Mouse (Mus musculus) mouse trophoblast stem cell (cell line): ENCODE data around the gene Gfer.

Experiments
- in situ Hi-C, 2 experiments: fragments of 300-500 bp; cut with MseI, MboI; formaldehyde crosslinking; loops; 2 replicates in 1 of 2; 3 replicates in 1 of 2; pipeline ENCODE4 v1.15.1; 2025

Gfer gene

DNA sequence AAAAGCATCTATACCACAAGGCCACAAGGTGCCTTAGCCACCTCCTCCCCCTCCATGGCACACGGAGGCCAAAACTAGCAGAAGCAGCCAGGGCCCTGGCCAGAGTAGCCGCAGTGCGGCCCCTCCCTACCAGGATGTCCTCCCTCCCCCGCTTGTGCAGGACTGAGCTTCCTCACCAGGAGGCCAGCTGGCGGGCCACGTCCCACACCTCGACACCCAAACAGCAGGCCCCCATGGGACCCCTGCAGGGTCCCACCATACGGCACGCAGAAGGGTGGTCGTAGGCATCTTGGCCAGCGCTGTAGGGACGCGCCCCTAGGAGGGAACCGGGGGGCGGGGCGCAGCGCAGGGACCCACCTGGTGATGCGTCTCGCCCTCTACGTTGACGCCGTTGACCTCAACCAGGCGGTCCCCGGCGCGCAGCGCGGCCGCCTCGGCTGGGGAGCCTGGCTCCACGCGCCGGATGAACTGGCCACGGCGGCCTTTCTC lies 46.3 kb downstream of the Gfer start:
- in situ Hi-C loops, result loop anchor here in 1 of 2 experiments (10.0 kb wide), 1 partner anchor 105 kb away; the partner anchor contains the start of gene Pkd1

DNA sequence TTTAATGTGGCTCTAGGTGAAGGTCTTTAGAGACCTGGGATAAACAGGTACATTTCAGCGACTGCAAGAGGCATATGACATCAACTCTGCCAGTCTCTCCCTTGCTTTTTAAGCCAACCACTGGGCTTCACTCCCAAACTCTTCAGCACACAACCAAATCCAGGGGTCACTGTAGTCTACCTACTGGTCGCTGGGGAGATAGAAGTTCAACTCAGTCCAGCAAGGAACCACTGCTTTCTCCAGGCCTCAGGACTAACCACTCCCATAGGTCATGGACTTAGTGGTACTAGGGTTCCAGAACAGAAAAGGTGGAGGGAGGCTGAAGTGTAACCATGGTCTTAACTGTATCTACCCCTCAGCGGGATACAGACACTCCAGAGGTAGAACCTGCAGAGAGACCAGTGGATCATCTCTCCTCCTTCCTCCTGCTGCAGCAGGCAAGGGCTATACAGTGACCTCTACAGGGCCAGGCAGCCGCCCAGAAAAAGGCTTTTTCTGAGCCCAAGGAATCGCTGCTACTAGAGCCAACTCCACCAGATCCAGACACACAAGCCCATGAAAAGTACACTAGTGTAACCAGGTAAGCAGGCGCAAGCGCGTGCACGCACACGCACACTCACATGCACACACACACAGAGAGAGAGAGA lies 47.1 kb downstream of the Gfer start:
- in situ Hi-C loops, result no loop called here

DNA sequence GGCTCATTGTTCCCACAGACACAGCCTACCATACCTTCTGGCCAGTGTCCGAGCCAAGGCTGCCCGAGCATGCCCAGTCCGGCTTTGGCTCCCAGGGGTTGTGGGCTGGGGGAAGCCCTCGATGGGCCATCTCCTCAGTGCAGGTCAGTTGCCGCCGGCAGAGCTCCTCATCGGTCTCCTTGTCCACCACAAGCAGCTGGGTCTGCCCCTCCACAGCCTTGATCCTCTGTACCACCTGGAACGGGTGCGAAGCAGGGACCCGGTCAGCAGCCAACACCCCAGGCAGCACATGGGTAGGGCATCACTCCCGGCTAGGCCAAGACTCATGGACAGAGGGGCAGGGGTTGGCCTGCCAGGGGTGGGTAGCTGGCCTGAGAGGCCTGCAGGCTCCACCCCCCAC lies 48.5 kb downstream of the Gfer start:
- in situ Hi-C loops, result no loop called here

DNA sequence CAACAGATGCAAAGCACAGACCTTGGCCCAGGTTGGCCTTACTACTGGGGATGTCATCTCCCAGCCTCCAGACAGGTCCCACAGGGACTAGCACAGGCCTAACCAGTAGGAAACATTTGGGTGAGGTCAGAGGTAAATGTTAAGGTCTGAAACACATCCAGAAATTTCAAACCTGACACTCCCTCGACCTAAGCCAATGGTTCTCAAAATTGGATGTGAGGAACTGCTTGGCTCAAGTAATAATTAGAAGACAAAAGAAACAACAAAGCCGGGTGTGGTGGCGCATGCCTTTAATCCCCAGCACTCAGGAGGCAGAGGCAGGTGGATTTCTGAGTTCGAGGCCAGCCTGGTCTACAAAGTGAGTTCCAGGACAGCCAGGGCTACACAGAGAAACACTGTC lies 49.6 kb downstream of the Gfer start:
- in situ Hi-C loops, result no loop called here

DNA sequence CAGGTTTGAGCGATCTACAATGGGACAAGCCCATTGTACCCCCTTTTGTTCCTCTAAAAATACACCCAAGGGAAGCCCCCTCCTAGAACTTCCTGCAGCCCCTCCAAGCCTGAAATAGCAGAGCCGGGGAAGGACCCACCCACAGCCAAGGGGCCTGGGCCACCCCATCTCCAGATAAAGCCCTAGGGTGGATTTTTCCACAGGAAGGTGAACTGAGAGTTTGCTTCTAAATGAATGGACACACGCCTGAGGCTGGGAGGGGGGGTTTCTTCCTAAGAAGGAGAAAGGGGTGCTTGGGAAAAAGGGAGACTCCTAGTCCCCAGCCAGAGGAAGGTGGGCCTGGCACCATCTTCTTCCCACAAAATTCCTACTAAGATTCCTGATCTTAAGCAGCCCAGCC lies 50.0 kb downstream of the Gfer start:
- in situ Hi-C loops, result no loop called here

DNA sequence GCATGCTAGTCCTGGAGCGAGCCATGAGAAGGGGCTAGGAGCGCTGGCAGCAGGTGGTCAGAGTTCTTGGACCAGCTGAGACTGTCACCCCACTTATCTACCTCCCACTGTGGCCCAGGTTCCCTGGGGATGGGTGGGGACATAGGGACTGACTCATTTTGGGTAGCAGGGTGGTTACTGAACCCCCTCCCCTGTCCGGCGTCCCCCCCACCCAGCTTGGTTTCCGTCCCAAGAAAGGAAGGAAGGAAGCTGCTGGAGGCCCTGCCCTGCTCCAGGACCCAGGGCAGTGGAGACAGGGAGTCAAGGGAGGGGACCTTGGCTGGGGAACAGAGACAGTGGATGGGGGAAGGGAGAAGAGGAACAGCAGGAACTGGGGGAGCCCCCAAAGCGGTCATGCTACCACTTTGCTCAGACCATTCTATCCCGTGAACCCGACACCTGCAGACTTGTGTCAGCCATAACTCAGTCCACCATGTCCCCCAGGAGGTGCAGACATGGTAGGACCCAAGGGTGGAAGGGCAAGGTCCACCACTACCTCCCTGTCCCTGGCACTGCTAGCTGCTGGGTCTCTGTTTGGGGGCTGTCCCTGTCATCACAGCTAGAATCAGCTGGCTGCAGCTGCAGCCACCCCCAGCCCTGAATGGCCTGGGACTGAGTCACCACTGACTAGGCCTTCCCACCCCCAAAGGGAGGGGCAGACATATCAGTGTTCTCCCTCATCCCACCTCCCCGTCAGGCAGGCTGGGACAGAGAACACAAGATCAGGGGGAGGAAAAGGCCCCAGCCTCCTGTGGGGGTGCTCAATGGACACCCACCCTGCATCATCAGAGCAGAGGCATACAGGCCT lies 50.9 kb downstream of the Gfer start:
- in situ Hi-C loops, result no loop called here

DNA sequence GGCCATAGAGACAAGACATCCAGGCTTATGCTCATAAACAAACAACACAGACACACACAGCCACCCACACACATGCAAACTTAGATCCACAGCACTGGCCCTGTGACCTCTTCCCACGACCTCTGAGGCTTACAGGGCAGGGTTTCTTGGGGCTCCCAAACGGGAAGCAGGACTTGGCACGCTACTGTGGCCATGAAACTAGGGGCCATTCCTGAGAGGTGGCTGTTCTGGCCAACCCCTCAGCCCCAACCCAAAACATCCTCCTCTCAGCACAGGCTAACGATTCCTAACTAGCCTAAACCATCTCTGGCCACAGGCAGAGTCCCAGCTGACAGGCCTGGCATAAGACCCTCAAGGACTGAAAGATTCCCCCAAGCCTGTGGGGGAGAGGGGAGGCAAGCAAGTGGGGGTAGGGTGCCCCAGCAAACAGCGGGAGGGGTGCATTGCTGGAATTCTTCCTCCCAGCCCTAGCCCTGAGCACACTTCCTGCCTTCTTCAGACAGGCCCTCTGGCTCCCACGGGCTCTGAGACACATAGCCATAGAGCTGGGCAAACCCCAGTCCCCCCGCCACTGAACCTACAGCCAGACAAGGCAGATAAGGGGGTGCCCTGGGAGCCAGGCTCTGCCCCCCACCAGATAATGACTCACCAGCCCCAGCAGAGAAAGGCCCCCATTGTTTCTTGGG lies 51.8 kb downstream of the Gfer start:
- in situ Hi-C loops, result no loop called here
